Mouse (Mus musculus) thymus, adult 2 months (tissue): ENCODE results near the gene Abcb8.

Experiments
- CTCF ChIP-seq: fragments of 200-500 bp; IDR thresholded peaks from 2 replicates; pipeline ENCODE4 v1.5.1; 2012; ENCODE audit warnings: mild to moderate bottlenecking, control low read depth, low read length, moderate library complexity, borderline replicate concordance; ENCODE audit not compliant: control insufficient read depth, poor library complexity, insufficient read depth; ENCODE audit errors: extremely low read depth
- POLR2A ChIP-seq: fragments of 200-500 bp; IDR thresholded peaks from 2 replicates; pipeline ENCODE4 v1.6.1; 2012; ENCODE audit warnings: mild to moderate bottlenecking, low read length, control low read depth, moderate library complexity; ENCODE audit not compliant: control insufficient read depth, poor library complexity, insufficient read depth; ENCODE audit errors: extremely low read depth

- TF ChIP-seq CTCF, result no peak
- no peak for TF ChIP-seq POLR2A
Measured at GRCm38 (mm10) chr5:24405389-24405876, 12.0 kb downstream of the Abcb8 start.
